Mouse (Mus musculus) thymus, postnatal 10 days (tissue): Measurements from ENCODE around the gene Itgb6.

Source experiments
- DNase-seq, 2 experiments: peaks; one replicate each; pipeline ENCODE4 v3.0.0; 2021; ENCODE audit warnings: low spot score in 2 of 2

Gene Itgb6

DNA sequence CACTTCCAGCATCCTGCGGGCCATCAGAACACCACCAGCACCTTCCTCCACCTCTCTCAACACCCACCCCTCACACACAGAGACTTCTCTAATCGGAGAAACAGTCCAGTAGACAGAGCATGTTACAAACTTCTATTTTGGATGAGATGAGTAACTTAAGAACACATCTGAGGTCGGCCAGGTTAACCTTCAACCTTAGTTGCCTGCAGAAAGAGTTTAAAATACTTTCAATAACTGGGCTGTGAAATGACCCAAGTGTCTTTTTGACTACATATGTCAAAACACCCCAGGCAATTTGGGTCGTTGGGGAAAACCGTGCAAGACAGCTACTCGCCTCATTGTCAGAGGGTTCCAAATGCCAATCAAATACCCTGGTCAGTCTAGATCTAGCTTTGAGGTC lies 10.0 kb downstream of the Itgb6 start:
- no peak for DNase-seq

DNA sequence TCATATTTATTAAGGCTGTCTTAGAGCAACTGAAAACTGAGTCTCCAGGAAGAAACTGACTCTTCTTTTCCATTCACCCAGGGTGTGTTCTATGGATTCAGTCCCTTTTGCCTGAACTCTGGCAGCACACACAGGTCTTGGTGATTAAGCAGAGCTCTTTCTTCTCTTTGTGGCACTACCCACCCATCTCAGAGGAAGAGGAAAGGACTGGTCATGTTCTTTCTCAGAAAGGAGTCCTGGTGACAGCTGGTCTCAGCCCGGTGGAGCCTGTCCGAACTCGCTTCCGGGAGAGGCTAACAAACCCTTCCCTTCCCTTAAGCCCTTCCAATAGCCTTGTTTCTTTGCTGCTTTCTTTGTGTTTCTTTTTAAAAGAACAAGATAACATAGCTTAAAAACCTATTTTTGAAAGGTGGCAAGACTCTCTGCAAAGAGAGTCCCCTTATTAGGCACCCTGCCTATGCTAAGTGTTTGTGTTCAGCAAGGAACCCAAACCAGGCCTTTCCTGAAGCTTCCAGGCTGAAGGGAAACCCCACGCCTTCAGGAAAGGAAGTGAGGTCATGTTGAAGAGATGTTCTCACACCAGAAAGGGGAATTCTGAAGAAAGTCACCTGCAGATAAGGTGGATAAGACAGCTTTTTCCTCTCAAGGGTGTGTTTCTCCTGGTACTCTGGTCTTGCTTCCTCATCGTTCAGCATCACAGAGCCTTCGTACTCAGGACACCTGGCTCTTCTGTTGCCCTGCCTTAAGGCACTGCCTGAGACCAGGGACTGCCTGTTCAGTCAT lies 11.2 kb downstream of the Itgb6 start:
- DNase-seq: no peak

- DNase-seq: no peak
These were observed 12.1 kb downstream of the Itgb6 start for GRCm38 (mm10) chr2:60710317-60710716.

- DNase-seq: no peak
These were observed 13.8 kb downstream of the Itgb6 start for GRCm38 (mm10) chr2:60708671-60709070.

DNA sequence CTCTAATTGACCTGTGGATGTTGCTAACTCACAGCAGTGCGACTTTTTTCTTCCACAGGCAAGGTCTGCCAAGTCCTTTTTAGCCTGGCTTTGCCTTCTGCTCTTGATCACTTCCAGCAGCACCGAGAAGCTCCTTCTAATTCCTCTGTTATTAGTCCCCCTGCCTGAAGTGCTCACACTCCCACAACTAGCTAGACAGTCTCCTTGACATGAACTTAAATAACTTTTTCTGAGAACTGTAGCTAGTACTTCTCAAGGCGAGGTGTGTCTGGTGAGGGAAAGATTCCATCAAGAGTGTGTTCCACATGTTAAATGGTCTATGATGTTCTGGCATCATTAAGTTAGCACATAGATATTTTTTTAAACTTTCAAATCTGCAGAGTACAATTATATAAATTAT lies 15.6 kb downstream of the Itgb6 start:
- DNase-seq: no peak

DNA sequence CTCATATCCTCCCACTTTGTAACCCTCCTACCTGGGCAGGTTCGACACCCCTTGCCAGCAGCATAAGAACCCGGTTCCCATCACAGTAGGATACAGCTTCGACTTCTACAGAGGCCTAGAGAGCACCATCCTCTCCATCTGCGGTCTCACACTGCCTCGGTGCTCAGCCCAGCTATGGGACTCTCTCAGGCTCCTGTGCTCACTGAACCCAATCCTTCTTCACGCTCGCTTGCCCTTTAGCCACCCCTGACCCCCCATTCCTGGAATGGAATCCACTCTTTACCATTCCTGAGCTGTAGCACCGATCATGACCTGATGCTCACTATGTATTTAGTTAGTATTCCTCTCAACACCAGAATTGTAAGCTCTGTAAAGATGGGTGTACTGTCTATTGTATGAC lies 17.0 kb downstream of the Itgb6 start:
- no peak for DNase-seq

DNA sequence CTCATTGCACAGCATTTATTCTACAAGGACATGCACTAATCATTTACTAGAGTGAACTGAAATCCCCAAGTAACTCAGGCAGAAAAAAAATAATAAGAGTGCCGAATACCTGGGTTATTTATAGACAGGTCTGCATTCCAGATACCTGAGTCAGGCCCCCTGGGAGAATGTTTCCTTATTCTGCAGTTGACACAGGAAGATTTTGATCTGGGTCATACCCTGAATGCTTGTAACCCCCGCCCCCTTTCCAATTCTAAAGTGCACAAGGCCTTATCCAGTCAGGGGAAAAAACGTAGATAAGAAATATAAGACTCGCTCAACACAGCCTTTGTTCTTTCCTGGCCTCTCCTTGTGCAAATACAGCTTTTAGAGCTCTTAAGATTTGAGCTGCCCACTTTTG lies 19.1 kb downstream of the Itgb6 start:
- no peak for DNase-seq

DNA sequence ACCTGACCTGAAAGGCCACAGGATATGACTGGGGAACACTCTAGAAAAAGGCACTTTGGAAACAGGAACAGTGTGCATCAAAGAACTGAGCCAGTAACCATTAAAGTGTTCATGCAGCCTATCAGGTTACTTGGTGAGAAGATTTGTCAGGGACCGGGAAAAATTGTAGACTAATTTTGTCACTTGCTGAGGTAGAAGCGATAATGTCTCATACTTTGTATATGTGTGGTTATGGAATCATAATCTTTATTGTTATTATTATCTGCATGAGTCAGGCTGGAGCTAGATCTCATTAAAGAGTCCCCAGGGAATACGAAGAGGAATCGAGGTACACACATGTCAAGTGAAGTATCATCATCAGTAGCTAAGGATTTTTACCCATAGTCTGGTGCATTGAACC lies 21.5 kb downstream of the Itgb6 start:
- DNase-seq: no peak

DNA sequence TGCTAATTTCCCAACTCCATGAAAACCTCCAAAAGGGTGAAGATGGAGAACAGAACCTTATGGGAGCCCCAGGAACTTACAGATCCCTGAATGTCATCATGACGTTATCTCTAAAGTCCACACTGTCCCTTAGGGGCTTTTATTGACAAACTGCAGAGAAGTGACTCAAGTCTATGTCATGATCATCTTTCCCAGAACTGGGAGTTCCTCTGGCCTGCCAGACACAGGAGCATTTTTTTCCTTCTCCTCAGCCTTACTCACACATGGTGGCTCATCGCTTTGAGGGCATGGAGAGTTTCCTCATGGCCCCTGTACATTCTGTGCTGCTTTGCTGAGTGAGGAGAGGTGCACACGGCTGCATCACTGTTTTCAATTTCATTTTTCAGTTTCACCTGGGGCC lies 22.4 kb downstream of the Itgb6 start:
- no peak for DNase-seq

- DNase-seq: no peak
These were observed 22.9 kb downstream of the Itgb6 start for GRCm38 (mm10) chr2:60699591-60699990.

DNA sequence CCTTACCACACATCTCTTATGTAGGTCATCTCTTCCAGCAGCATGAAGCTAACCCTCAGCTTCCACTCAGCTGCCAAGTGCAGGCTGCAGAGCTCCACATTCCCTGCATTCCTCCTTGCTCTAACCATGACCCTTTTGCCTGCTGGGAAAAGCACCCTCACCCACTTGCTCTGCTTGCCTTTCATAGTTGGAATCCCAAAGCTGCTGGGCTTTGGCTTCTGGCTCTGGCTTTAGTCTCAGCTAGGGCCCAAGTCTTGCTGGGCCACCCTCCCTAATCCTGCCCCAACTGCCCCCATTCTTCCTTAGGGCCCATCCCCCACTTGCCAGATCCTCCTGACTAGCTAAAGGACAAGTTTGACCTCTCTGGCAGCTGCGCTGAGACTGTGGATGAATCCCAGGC lies 24.3 kb downstream of the Itgb6 start:
- no peak for DNase-seq

- DNase-seq: no peak
These were observed 24.9 kb downstream of the Itgb6 start for GRCm38 (mm10) chr2:60697530-60697929.

- DNase-seq: no peak
These were observed 25.9 kb downstream of the Itgb6 start for GRCm38 (mm10) chr2:60696559-60696958.

DNA sequence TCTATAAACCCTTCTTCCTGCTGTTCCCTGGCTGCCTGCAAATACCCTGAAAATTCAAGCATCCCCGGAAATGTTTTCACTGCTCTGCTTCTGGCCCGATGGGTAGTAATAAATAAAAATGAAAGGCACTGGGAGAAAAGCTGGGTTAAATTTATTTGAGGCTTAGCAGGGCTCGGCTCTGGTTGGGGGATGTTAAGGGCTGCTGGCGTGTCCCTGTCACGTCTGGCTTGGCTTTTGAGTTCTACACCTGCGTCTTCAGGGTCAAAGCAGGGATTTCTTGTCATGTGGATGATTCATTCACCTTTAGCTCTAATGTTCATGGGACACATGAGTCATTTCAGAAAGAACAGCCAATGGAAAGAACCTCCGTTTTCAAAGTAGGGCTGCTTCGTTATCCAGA lies 26.7 kb downstream of the Itgb6 start:
- no peak for DNase-seq

DNA sequence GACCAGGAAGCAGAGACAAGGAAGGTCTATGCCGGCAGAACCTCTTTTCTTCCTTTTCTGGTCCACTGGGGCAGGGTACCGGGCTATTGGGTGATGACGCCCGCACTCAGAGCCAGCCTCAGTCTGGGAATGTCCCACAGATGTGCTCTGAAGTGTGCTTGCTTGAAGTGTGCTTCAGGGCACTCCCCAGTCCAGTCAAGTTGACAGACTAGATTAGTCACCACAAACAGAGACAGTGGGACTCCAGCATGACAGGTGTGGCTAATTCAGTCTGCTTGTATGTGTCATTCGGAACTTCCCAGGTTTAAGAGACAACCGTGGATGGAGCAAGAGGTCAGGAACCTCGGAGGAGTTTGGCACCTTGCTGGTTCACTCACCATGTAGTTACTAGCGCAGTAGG lies 27.9 kb downstream of the Itgb6 start:
- no peak for DNase-seq

GRCm38 (mm10) chr2:60692239-60692638 lies 30.2 kb downstream of the Itgb6 start:
- no peak for DNase-seq

GRCm38 (mm10) chr2:60690212-60690611 lies 32.2 kb downstream of the Itgb6 start:
- no peak for DNase-seq

DNA sequence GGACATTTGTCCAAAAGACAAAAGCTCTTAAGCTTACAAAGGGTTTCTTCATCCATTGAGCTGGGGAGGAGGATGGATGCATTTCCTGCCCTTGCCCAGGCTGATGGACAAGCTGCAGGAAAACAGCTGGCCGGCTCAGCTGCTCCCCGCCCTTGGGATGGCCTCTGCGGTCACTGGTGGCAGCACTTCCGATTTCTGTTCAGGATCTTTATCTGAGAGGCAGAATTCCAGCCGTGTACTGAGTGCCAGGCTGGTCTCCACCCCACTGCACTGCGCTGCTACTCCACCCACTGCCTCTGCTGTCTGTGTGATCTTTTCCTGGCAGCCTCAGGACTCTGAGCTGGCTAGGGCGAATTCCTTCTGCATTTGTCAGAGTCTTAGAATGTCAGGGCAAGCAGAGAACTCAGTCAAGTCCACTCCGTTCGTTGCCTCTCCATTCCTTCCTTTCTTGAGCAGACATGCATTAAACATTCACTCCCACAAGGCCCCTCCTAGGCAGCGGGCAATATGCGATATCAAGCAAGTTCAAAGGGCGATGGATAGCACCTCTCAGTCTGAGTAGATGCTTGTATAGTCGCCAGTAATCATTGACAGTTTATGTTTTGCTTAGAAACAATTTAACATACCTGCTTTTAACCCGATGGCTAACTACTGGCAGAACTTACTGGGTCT lies 33.4 kb downstream of the Itgb6 start:
- no peak for DNase-seq

DNA sequence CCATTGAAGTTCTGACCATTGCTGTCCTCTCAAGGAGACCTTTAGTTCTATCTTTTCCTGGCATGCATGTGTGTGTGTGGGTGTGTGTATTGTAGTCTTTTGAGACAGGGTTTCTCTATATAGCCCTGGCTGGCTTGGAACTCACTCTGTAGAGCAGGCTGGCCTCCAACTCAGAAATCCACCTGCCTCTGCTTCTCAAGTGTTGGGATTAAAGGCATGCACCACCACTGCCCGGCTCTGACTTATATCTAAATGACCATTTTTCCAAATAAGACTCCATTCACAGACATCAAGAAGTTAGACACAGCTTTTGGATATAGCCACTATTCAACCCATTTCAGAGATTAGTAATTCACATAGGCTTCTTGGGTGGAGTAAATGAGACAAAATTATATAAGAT lies 34.3 kb downstream of the Itgb6 start:
- DNase-seq: no peak

- no peak for DNase-seq
These were observed 36.5 kb downstream of the Itgb6 start for GRCm38 (mm10) chr2:60685973-60686372.

GRCm38 (mm10) chr2:60684168-60684567 lies 38.3 kb downstream of the Itgb6 start:
- DNase-seq: no peak

GRCm38 (mm10) chr2:60682554-60682953 lies 39.9 kb downstream of the Itgb6 start:
- no peak for DNase-seq

DNA sequence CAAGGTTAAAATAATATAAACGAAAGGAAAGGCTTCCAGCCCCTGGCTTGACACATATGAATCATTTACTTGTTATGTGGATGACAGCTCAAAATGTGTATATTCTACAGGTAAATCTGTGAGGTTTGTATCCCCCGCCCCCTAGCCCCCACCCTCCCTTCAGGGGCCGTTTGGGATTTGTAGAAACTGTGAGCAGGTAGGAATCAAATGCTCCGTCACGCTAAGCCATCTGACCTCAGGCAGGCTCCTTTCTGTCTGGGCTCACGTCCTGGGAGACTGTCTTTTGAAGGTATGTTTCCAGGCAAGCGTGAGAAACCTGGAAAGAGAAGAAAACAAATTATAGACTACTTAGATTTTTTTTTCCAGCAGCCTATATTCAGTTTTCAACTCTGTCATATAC lies 48.0 kb downstream of the Itgb6 start:
- DNase-seq: no peak
